Mouse (Mus musculus): ENCODE measurements at regions not wholly inside any gene's neighbourhood (a gene's known extent, or its start where the extent isn't known, plus 50 kb on each side); places are given as distances from the start of the nearest gene placed in this dataset.

GRCm38 (mm10) chr16:44666431-44666997, 57.6 kb upstream of the Nepro start:
- Histone ChIP-seq H3K4me1 (ENCODE audit: control insufficient read depth, insufficient read depth, low read length) (no peaks in the 10 kb centered on the region), H3K27ac (replicated peaks; ENCODE audit: insufficient read depth, low read depth, low read length) (no peak overlapping the region), H3K79me2 (ENCODE audit: control insufficient read depth, insufficient read depth, low read length) (no peaks in the 10 kb centered on the region), H3K27me3 (ENCODE audit: control insufficient read depth, insufficient read depth, low read length) (0 out of 2 replicates have a peak, but pooled peaks cover 3% of the 10 kb centered on the region), H3K4me3 (ENCODE audit: insufficient read depth, low read depth, low read length) (no peak overlapping the region), H3K36me3 (ENCODE audit: control insufficient read depth, insufficient read depth, low read length) (no peaks in the 10 kb centered on the region), H3K9ac (ENCODE audit: low read depth, low read length) (no peak overlapping the region)
- 89% methylated on average over 7 of the region's 7 CpGs for WGBS
- no peak for DNase-seq (ENCODE audit: extremely low read depth, low read depth, low spot score)
- TF ChIP-seq CTCF (IDR thresholded peaks at IDR 0.05; ENCODE audit: low read depth, low read length) = no peak
- no peak for TF ChIP-seq POLR2A (IDR thresholded peaks at IDR 0.05; ENCODE audit: extremely low read depth, insufficient read depth, low read length)

- Histone ChIP-seq H3K36me3 (ENCODE audit: control insufficient read depth, insufficient read depth, low read length) (no peaks in the 10 kb centered on the region), H3K27me3 (ENCODE audit: control insufficient read depth, insufficient read depth, low read length) (0 out of 2 replicates have a peak, but pooled peaks cover 3% of the 10 kb centered on the region), H3K4me1 (ENCODE audit: control insufficient read depth, insufficient read depth, low read length) (no peaks in the 10 kb centered on the region), H3K9ac (ENCODE audit: low read depth, low read length) (no peak overlapping the region), H3K27ac (replicated peaks; ENCODE audit: insufficient read depth, low read depth, low read length) (no peak overlapping the region), H3K4me3 (ENCODE audit: insufficient read depth, low read depth, low read length) (no peak overlapping the region), H3K79me2 (ENCODE audit: control insufficient read depth, insufficient read depth, low read length) (no peaks in the 10 kb centered on the region)
- TF ChIP-seq POLR2A (IDR thresholded peaks at IDR 0.05; ENCODE audit: extremely low read depth, insufficient read depth, low read length) = no peak
- TF ChIP-seq CTCF (IDR thresholded peaks at IDR 0.05; ENCODE audit: low read depth, low read length) = no peak
- WGBS = 65% methylated on average over 9 of the region's 9 CpGs
- DNase-seq (ENCODE audit: extremely low read depth, low read depth, low spot score) = no peak
These were observed 58.6 kb upstream of the Nepro start for GRCm38 (mm10) chr16:44665491-44665931.

- WGBS = 80% methylated on average over 6 of the region's 6 CpGs
- H3K9ac ChIP-seq (ENCODE audit: low read depth, low read length) = no peak overlapping the region
- no peak overlapping the region for H3K4me3 ChIP-seq (ENCODE audit: insufficient read depth, low read depth, low read length)
- DNase-seq (ENCODE audit: extremely low read depth, low read depth, low spot score) = no peak
- H3K4me1 ChIP-seq (ENCODE audit: control insufficient read depth, insufficient read depth, low read length) = no peaks in the 10 kb centered on the region
- H3K27ac ChIP-seq (replicated peaks; ENCODE audit: insufficient read depth, low read depth, low read length) = no peak overlapping the region
- no peaks in the 10 kb centered on the region for H3K27me3 ChIP-seq (ENCODE audit: control insufficient read depth, insufficient read depth, low read length)
- H3K36me3 ChIP-seq (ENCODE audit: control insufficient read depth, insufficient read depth, low read length) = no peaks in the 10 kb centered on the region
- H3K79me2 ChIP-seq (ENCODE audit: control insufficient read depth, insufficient read depth, low read length) = no peaks in the 10 kb centered on the region
- TF ChIP-seq POLR2A (IDR thresholded peaks at IDR 0.05; ENCODE audit: extremely low read depth, insufficient read depth, low read length) (no peak), CTCF (IDR thresholded peaks at IDR 0.05; ENCODE audit: low read depth, low read length) (no peak)
These were observed 61.0 kb upstream of the Nepro start for GRCm38 (mm10) chr16:44662966-44663600.

GRCm38 (mm10) chr16:44660996-44661876, 62.9 kb upstream of the Nepro start:
- no peak for TF ChIP-seq POLR2A (IDR thresholded peaks at IDR 0.05; ENCODE audit: extremely low read depth, insufficient read depth, low read length)
- no peak for TF ChIP-seq CTCF (IDR thresholded peaks at IDR 0.05; ENCODE audit: low read depth, low read length)
- WGBS = 64% methylated on average over 4 of the region's 4 CpGs

GRCm38 (mm10) chr16:44658306-44658705, 65.8 kb upstream of the Nepro start:
- no peaks in the 10 kb centered on the region for H3K27me3 ChIP-seq (ENCODE audit: control insufficient read depth, insufficient read depth, low read length)
- no peak overlapping the region for H3K9ac ChIP-seq (ENCODE audit: low read depth, low read length)
- H3K79me2 ChIP-seq (ENCODE audit: control insufficient read depth, insufficient read depth, low read length) = no peaks in the 10 kb centered on the region
- no peak overlapping the region for H3K4me3 ChIP-seq (ENCODE audit: insufficient read depth, low read depth, low read length)
- H3K27ac ChIP-seq (replicated peaks; ENCODE audit: insufficient read depth, low read depth, low read length) = no peak overlapping the region
- WGBS = 67% methylated on average over 8 of the region's 8 CpGs
- TF ChIP-seq CTCF (IDR thresholded peaks at IDR 0.05; ENCODE audit: low read depth, low read length) (no peak), POLR2A (IDR thresholded peaks at IDR 0.05; ENCODE audit: extremely low read depth, insufficient read depth, low read length) (no peak)
- no peaks in the 10 kb centered on the region for H3K4me1 ChIP-seq (ENCODE audit: control insufficient read depth, insufficient read depth, low read length)
- no peaks in the 10 kb centered on the region for H3K36me3 ChIP-seq (ENCODE audit: control insufficient read depth, insufficient read depth, low read length)
- no peak for DNase-seq (ENCODE audit: extremely low read depth, low read depth, low spot score)

More at GRCm38 (mm10) chr16:44660996-44661876, 62.9 kb upstream of the Nepro start:
- H3K27ac ChIP-seq (replicated peaks; ENCODE audit: insufficient read depth, low read depth, low read length) = no peak overlapping the region
- no peaks in the 10 kb centered on the region for H3K36me3 ChIP-seq (ENCODE audit: control insufficient read depth, insufficient read depth, low read length)
- H3K4me1 ChIP-seq (ENCODE audit: control insufficient read depth, insufficient read depth, low read length) = no peaks in the 10 kb centered on the region
- no peak overlapping the region for H3K9ac ChIP-seq (ENCODE audit: low read depth, low read length)
- H3K79me2 ChIP-seq (ENCODE audit: control insufficient read depth, insufficient read depth, low read length) = no peaks in the 10 kb centered on the region
- no peaks in the 10 kb centered on the region for H3K27me3 ChIP-seq (ENCODE audit: control insufficient read depth, insufficient read depth, low read length)
- no peak overlapping the region for H3K4me3 ChIP-seq (ENCODE audit: insufficient read depth, low read depth, low read length)
- DNase-seq (ENCODE audit: extremely low read depth, low read depth, low spot score) = no peak
